Mouse (Mus musculus): Measurements from ENCODE around the gene Lime1.

GRCm38 (mm10) chr2:181356780-181357179, 23.1 kb upstream of the Lime1 start:
- TF ChIP-seq CHD2 (IDR thresholded peaks at IDR 0.05; ENCODE audit: low read depth, low read length) (no peak), MAFK (IDR thresholded peaks at IDR 0.05; ENCODE audit: insufficient read depth, low read depth, low read length) (no peak)

Measured in ES-E14 (cell line).